Mouse (Mus musculus) lung, embryonic 16.5 days (tissue): ENCODE data around the gene Sin3b. TPM values are rescaled to one million over a fixed set of nuclear protein-coding genes. Genes with fewer than 3 reads are reported as not detected.

Experiments
- ATAC-seq: fragments of 200-750 bp; cut with Nextera tagmentation; 2 replicates; pipeline ENCODE4 v1.8.0; 2017; ENCODE audit warnings: low read depth, mild to moderate bottlenecking, moderate library complexity
- H3K27ac ChIP-seq: fragments of 300-500 bp; sonication (generic); 2 replicates; pipeline ENCODE4 v1.5.1; 2014; ENCODE audit warnings: mild to moderate bottlenecking, control low read depth, low read length
- H3K27me3 ChIP-seq: fragments of 300-500 bp; sonication (generic); 2 replicates; pipeline ENCODE4 v1.6.1; 2014; ENCODE audit warnings: low read depth, low read length, mixed read lengths; ENCODE audit not compliant: control insufficient read depth, insufficient read depth
- H3K36me3 ChIP-seq: fragments of 300-500 bp; sonication (generic); 2 replicates; pipeline ENCODE4 v1.6.1; 2014; ENCODE audit warnings: low read length; ENCODE audit not compliant: control insufficient read depth, insufficient read depth
- H3K4me1 ChIP-seq: fragments of 300-500 bp; sonication (generic); replicated peaks from 2 replicates; pipeline ENCODE4 v1.6.1; 2014; ENCODE audit warnings: low read length, mixed read lengths; ENCODE audit not compliant: control insufficient read depth, insufficient read depth
- H3K4me2 ChIP-seq: fragments of 300-500 bp; sonication (generic); 2 replicates; pipeline ENCODE4 v1.6.1; 2014; ENCODE audit warnings: low read depth, low read length, control low read depth
- H3K4me3 ChIP-seq: fragments of 300-500 bp; sonication (generic); 2 replicates; pipeline ENCODE4 v1.5.1; 2014; ENCODE audit warnings: mild to moderate bottlenecking, low read length, control low read depth
- H3K9ac ChIP-seq: fragments of 300-500 bp; sonication (generic); 2 replicates; pipeline ENCODE4 v1.6.1; 2014; ENCODE audit warnings: low read length, control low read depth
- H3K9me3 ChIP-seq: fragments of 300-500 bp; sonication (generic); 2 replicates; pipeline ENCODE4 v1.6.1; 2016; ENCODE audit warnings: low read length; ENCODE audit not compliant: control insufficient read depth
- WGBS: fragments of 180-500 bp; shearing (Covaris S2); extraction: QIAGEN DNeasy Blood & Tissue Kit; methylation state at CpG from one replicate; pipeline ENCODE4 v1.1.7; 2014; 5-methylcytosine and 5-hydroxymethylcytosine counted together
- polyA plus RNA-seq: library from polyadenylated mRNA; unstranded; fragments of >200 nt; fragmentation: Nextera tagmentation; extraction: Ambion mirVana; gene quantifications from 2 replicates; pipeline ENCODE4 v1.2.1, GENCODE M21; 2015

Gene Sin3b
- polyA plus RNA-seq, 1 experiment from 2014 or later, result 149 TPM

DNA sequence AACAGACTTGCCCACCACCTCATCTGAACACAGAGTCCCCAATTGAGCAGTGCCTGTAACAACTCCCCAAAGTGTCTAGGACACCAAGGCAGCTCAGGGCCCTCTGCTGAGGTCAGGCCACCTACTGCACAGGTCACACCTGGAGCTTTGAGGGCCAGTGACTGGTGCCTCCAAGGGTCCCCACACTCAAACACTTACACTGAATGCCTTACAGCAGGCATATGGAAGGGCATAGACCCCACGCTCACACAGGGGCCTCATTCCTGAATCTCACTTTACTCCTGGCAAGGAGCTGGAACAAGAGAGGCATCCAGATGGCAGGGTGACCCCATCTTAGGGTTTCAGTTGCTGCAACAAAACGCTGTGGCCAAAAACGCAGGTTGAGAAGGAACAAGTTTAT lies 37.1 kb downstream of the Sin3b start:
- no peak overlapping the region for H3K9ac ChIP-seq
- 86% methylated on average over 3 of the region's 3 CpGs for WGBS
- H3K4me3 ChIP-seq, result no peak overlapping the region
- H3K4me2 ChIP-seq, result no peak overlapping the region
- no peaks in the 10 kb centered on the region for H3K27me3 ChIP-seq
- no peaks in the 10 kb centered on the region for H3K9me3 ChIP-seq
- ATAC-seq, result no peak
- no peak overlapping the region for H3K27ac ChIP-seq
- H3K36me3 ChIP-seq, result peaks cover 26% of the 10 kb centered on the region
- peaks cover 3% of the 10 kb centered on the region; the same call in 1 of the 2 replicates for H3K4me1 ChIP-seq

DNA sequence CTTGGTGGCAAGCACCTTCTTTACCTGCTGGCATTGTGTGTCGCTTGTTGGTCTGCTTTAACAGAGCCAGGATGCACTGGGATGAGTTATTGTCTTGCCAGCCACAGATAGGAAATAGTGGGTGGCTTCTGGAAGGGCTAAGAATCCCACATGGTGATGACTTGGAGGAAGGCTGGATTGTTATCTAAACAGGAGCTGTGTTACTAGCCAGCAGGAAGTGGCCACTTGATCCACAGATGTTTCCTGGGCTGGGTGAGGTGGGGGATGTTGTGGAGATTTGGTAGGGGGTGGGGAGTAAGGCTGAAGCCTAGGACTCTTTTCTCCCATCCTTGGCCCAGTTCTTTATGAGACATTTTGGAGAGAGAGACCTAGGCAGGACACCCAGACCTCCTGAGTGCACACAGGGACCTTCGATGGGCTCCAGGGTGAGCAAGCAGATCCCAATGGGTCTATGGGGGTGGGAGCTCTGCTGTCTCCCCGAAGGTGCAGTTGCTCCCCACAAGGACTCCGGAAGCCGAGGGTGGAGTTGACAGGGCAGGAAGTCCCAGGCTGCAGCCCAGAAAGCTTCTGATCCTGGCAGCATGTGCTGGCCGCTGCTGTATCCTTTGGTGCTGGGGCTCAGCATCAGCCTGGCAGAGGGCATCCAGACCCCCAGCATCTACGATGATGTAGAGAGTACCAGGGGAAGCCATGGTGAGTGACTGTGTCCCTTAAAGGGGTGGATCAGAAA lies 38.4 kb downstream of the Sin3b start, which contains the start of gene F2rl3:
TSS of gene F2rl3 (plus strand) at position 559 of the 730 bp plus-strand sequence.
- peaks cover 3% of the 10 kb centered on the region; the same call in 1 of the 2 replicates for H3K4me1 ChIP-seq
- no peaks in the 10 kb centered on the region for H3K27me3 ChIP-seq
- peak within 1 kb of the TSS; percentile 21 for H3K4me2 ChIP-seq
- H3K4me3 ChIP-seq, result peak within 1 kb of the TSS; percentile 6; the same call in 1 of the 2 replicates
- H3K9me3 ChIP-seq, result no peaks in the 10 kb centered on the region
- H3K27ac ChIP-seq, result peak within 1 kb of the TSS; percentile 59
- WGBS, result 61% methylated on average over 7 of the region's 7 CpGs
- H3K9ac ChIP-seq, result no peak within 1 kb of the TSS
- ATAC-seq, result peak; percentile 73
- H3K36me3 ChIP-seq, result peaks cover 20% of the 10 kb centered on the region

DNA sequence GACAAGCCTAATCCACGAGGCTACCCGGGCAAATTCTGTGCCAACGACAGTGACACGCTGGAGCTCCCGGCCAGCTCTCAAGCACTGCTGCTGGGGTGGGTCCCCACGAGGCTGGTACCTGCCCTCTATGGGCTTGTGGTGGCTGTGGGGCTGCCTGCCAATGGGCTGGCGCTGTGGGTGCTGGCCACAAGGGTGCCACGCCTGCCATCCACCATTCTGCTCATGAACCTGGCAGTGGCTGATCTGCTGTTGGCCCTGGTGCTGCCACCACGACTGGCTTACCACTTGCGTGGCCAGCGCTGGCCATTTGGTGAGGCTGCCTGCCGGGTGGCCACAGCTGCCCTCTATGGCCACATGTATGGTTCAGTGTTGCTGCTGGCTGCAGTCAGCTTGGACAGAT lies 39.2 kb downstream of the Sin3b start:
- Histone ChIP-seq H3K4me1 (peaks cover 3% of the 10 kb centered on the region; the same call in 1 of the 2 replicates), H3K9me3 (no peaks in the 10 kb centered on the region), H3K4me2 (peak overlapping the region; percentile 21; the same call in 1 of the 2 replicates), H3K36me3 (peaks cover 12% of the 10 kb centered on the region), H3K4me3 (peak overlapping the region; percentile 6; the same call in 1 of the 2 replicates), H3K27ac (no peak overlapping the region), H3K9ac (no peak overlapping the region), H3K27me3 (no peaks in the 10 kb centered on the region)
- WGBS, result 77% methylated on average over 12 of the region's 12 CpGs
- ATAC-seq, result no peak

DNA sequence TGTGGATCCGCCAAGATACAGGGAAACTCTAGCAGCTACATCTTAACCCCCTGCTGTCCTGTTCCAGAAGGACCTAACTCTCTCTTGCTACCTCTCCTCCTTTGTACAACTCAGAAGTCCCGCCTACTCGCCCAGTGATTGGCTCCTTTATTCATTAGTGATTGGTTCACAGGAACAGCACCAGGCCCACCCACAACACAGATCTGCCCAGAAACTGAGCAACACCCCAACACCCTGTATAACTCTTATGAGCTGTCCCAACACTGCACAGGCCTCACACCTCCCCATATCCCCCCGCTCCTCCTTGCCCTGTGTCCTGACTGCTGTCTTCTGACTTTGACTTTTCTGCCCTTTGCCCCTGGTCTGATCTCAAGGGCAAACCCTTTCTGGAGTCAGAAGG lies 42.6 kb downstream of the Sin3b start:
- no peak overlapping the region for H3K27ac ChIP-seq
- H3K27me3 ChIP-seq, result no peaks in the 10 kb centered on the region
- ATAC-seq, result no peak
- H3K36me3 ChIP-seq, result no peaks in the 10 kb centered on the region
- H3K4me1 ChIP-seq, result peaks cover 3% of the 10 kb centered on the region; the same call in 1 of the 2 replicates
- H3K4me3 ChIP-seq, result no peak overlapping the region
- WGBS, result 75% methylated on average over 4 of the region's 4 CpGs
- H3K9ac ChIP-seq, result no peak overlapping the region
- no peaks in the 10 kb centered on the region for H3K9me3 ChIP-seq
- no peak overlapping the region for H3K4me2 ChIP-seq

DNA sequence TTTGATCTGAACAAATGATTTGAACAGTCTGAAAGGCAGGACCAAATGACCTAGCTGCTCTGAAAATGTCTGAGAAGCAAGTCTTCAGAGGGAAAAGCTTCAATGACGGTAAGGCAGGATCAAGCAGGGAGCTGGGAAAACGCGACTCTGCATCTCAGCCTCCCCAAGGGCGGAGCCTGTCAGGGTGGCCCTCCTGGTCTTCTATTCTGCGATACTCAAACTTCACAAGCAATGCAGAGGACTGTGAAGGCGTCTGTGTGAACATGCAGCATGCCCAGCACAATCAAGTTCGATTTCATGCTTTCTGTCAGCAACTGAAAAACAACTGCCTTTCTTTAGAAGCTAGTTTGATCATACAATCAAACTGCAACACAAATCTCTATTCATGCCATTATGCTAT lies 43.7 kb downstream of the Sin3b start:
- Histone ChIP-seq H3K9me3 (no peaks in the 10 kb centered on the region), H3K27ac (no peak overlapping the region), H3K27me3 (no peaks in the 10 kb centered on the region), H3K9ac (no peak overlapping the region), H3K4me3 (no peak overlapping the region), H3K4me2 (no peak overlapping the region), H3K36me3 (no peaks in the 10 kb centered on the region), H3K4me1 (no peaks in the 10 kb centered on the region)
- no peak for ATAC-seq
- 32% methylated on average over 7 of the region's 7 CpGs for WGBS

DNA sequence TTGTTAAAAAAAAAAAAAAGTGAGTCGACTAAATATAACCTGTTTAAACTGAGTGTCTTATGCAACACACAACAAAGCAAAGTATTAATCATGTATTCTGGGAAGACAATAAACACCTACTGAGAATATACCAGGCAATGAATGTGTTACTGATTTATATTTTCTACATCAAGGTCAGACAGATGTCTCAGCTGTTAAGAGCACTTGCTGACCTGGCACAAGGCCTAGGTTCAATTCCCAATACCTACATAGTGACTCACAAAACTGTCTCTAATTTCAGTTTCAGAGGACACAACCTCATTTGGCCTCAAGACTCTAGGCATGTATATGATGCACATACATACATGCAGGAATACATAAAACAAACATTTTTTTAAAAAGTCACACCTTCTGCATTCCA lies 54.7 kb downstream of the Sin3b start:
- Histone ChIP-seq H3K27ac (no peak overlapping the region), H3K4me2 (no peak overlapping the region), H3K27me3 (no peaks in the 10 kb centered on the region), H3K4me3 (no peak overlapping the region), H3K9ac (no peak overlapping the region), H3K36me3 (no peaks in the 10 kb centered on the region), H3K9me3 (no peaks in the 10 kb centered on the region), H3K4me1 (no peaks in the 10 kb centered on the region)
- no peak for ATAC-seq
- 83% methylated on average over 1 of the region's 1 CpGs for WGBS

DNA sequence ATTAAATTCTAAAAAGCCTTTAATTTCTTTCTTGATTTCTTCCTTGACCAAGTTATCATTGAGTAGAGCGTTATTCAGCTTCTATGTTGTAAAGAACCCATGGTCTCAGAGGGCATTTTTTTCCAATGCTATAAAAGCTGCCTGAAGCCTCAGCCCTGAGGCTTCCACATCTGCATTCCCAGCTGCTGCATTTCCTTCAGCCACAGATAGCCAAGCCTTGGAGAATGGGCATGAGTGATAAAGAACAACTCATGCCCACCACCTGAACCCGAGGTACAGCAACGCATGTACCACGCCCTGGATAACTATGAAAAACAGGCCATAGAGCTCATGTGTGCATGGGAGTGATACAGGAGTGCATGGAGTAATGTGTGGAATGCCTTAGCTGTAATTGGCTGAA lies 57.6 kb downstream of the Sin3b start:
- Histone ChIP-seq H3K4me2 (no peak overlapping the region), H3K9me3 (no peaks in the 10 kb centered on the region), H3K4me3 (no peak overlapping the region), H3K27me3 (no peaks in the 10 kb centered on the region), H3K9ac (no peak overlapping the region), H3K27ac (no peak overlapping the region), H3K36me3 (no peaks in the 10 kb centered on the region), H3K4me1 (no peaks in the 10 kb centered on the region)
- WGBS, result 91% methylated on average over 4 of the region's 4 CpGs
- no peak for ATAC-seq

DNA sequence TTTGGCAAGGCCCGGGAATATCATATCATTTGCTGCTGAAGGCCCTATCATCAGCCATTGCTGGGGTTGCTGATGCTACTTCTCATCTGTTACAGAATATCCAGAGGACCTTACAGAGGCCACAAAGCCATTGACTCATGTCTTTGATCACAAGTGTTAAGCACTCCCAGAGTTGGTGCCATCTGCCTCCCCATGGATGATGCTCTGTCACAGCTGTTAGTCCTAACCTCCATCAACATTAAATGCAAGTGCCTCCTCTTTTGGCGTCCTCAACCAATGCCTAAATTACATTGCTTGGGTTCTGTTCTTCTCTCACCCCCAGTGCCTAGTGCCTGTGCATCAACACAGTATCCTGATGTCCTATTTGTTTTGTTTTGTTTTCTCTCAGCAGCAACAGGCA lies 78.5 kb downstream of the Sin3b start:
- H3K9me3 ChIP-seq, result no peaks in the 10 kb centered on the region
- H3K36me3 ChIP-seq, result no peaks in the 10 kb centered on the region
- no peaks in the 10 kb centered on the region for H3K27me3 ChIP-seq
- no peaks in the 10 kb centered on the region for H3K4me1 ChIP-seq
- H3K4me3 ChIP-seq, result no peak overlapping the region
- ATAC-seq, result no peak
- WGBS, result 81% methylated on average over 2 of the region's 2 CpGs
- H3K4me2 ChIP-seq, result no peak overlapping the region
- H3K27ac ChIP-seq, result no peak overlapping the region
- no peak overlapping the region for H3K9ac ChIP-seq
